Mouse (Mus musculus) liver, adult 2 months (tissue): ENCODE results near the gene Speg.

Experiments
- CTCF ChIP-seq: fragments of 200-500 bp; IDR thresholded peaks from 2 replicates; pipeline ENCODE4 v1.5.1; 2011; ENCODE audit warnings: low read depth, low read length, control low read depth
- POLR2A ChIP-seq: fragments of 200-500 bp; IDR thresholded peaks from 2 replicates; pipeline ENCODE4 v1.6.1; 2011; ENCODE audit warnings: low read length, control low read depth; ENCODE audit not compliant: insufficient read depth; ENCODE audit errors: extremely low read depth

DNA sequence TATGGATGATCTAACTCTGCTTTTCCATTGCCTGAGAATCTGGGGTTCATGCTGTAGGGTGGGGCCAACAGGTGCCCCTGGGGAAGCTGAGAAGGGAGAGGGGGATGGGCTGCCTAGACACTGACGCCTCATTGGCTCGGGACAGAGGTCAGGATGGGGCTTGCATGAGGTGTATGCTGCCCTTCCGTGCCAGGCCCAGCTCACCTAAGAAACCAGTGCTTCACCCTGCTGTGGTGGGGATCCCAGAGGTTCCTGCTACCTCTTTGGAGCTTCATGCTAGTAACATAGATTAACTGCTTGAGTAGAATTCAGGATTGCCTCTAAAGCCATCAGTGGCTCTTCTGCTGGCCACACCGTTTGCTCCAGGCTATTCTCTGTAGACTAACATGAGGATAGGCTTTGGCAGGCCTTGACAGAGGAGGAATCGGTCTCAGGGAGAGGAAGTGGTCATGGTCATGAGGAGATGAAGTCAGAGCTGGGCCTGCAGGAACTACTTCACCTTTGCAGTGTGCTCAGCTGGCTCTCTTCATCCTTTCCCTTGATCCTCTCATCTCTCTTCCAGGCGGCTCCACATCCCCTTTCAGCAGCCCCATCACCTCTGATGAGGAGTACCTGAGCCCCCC, 25.5 kb downstream of the Speg start:
- TF ChIP-seq POLR2A = no peak
- TF ChIP-seq CTCF = no peak
